10 mouse cellular contexts compared by ENCODE assay signal in genomic region chr8:48450397-48451246, GRCm38 (mm10).
DNase-seq lines count a peak whose midpoint lies in the region; ATAC-seq lines count a peak whose summit lies in the region.
"Had no signal": no experiment of that assay in that cellular context is flagged by ENCODE, and none has a peak within 500 bp of the region (broad histone marks: within the 10 kb centered on the region; RNA-seq: fewer than 3 reads in every experiment).

No protein-coding gene starts in this region.

- peak; percentile 21; the same call in 1 of the 2 replicates for ATAC-seq in neural tube, embryonic 14.5 days (ENCODE audit: low read depth)
- ATAC-seq in hindbrain, embryonic 15.5 days (ENCODE audit: low FRiP score, low read depth), result no peak
- ATAC-seq: liver, postnatal 0 days had no signal

- peak; percentile 15 for DNase-seq in gastrocnemius, adult 18-20 months (ENCODE audit: low spot score)
- DNase-seq in gastrocnemius, postnatal 14 days, result no peak
- DNase-seq in neural tube, embryonic 10.5 days (ENCODE audit: extremely low spot score, low spot score), result no peak
- DNase-seq in retina, postnatal 1 day, result peak; percentile 53
- DNase-seq in adrenal gland, postnatal 25 days, result no peak
- no peak for DNase-seq in kidney, postnatal 36 days
- DNase-seq: liver, postnatal 0 days; thymus, adult 18-20 months had no signal

- H3K4me2 ChIP-seq in neural tube, embryonic 14.5 days (ENCODE audit: low read depth, low read length), result no peak overlapping the region
- peak overlapping the region; percentile 0; the same call in 1 of the 2 replicates for H3K4me2 ChIP-seq in hindbrain, embryonic 15.5 days

- H3K27ac ChIP-seq in neural tube, embryonic 14.5 days (ENCODE audit: low read depth, low read length), result no peak overlapping the region
- H3K27ac ChIP-seq in hindbrain, embryonic 15.5 days (replicated peaks), result no peak overlapping the region

- WGBS in neural tube, embryonic 14.5 days, result 68% methylated on average over 23 of the region's 23 CpGs
- WGBS in hindbrain, embryonic 15.5 days, result 67% methylated on average over 23 of the region's 23 CpGs

- peaks cover 17% of the 10 kb centered on the region for H3K4me1 ChIP-seq in neural tube, embryonic 14.5 days (ENCODE audit: control insufficient read depth, insufficient read depth, low read length)
- H3K4me1 ChIP-seq in hindbrain, embryonic 15.5 days (replicated peaks), result peaks cover 27% of the 10 kb centered on the region

- H3K9me3 ChIP-seq in neural tube, embryonic 14.5 days (ENCODE audit: control insufficient read depth, low read length), result no peaks in the 10 kb centered on the region
- no peaks in the 10 kb centered on the region for H3K9me3 ChIP-seq in hindbrain, embryonic 15.5 days

- no peaks in the 10 kb centered on the region for H3K36me3 ChIP-seq in neural tube, embryonic 14.5 days (ENCODE audit: control insufficient read depth, insufficient read depth, low read length)
- H3K36me3 ChIP-seq in hindbrain, embryonic 15.5 days, result no peaks in the 10 kb centered on the region

- intact Hi-C loops in gastrocnemius, postnatal 14 days (cut with DNase I; ENCODE audit: low total_unique reads), result no loop called here

- no peak overlapping the region for H3K9ac ChIP-seq in neural tube, embryonic 14.5 days (replicated peaks; ENCODE audit: low read depth, low read length)
- H3K9ac ChIP-seq in hindbrain, embryonic 15.5 days, result no peak overlapping the region
- H3K9ac ChIP-seq: liver, postnatal 0 days had no signal

- no peaks in the 10 kb centered on the region for H3K27me3 ChIP-seq in neural tube, embryonic 14.5 days (ENCODE audit: control insufficient read depth, insufficient read depth, low read length)
- no peaks in the 10 kb centered on the region for H3K27me3 ChIP-seq in hindbrain, embryonic 15.5 days

- H3K4me3 ChIP-seq in neural tube, embryonic 14.5 days (ENCODE audit: low read depth, low read length), result no peak overlapping the region
- H3K4me3 ChIP-seq in hindbrain, embryonic 15.5 days, result no peak overlapping the region

Comparison
In these comparisons a context has a peak if more than half of its experiments do, and no peak if none do; other contexts are left out.
1. DNase-seq: peak in gastrocnemius, adult 18-20 months (single experiment) and retina, postnatal 1 day (single experiment); none in gastrocnemius, postnatal 14 days (single experiment), neural tube, embryonic 10.5 days (single experiment), adrenal gland, postnatal 25 days (single experiment) and kidney, postnatal 36 days (0 of 2).